Mouse (Mus musculus) neural tube, embryonic 14.5 days (tissue): Measurements from ENCODE around the gene Sec14l4. TPM values are rescaled to one million over a fixed set of nuclear protein-coding genes. Genes with fewer than 3 reads are reported as not detected.
"Not testable (repeated sequence)": the region's sequence is repeated elsewhere in the genome, so short reads cannot be mapped to it uniquely, and the experiment has no call there.

ENCODE experiments used
- ATAC-seq: fragments of 200-750 bp; cut with Nextera tagmentation; 2 replicates; pipeline ENCODE4 v1.8.0; 2017; ENCODE audit warnings: low read depth, mild to moderate bottlenecking, moderate TSS enrichment, moderate library complexity
- H3K27ac ChIP-seq: fragments of 300-500 bp; sonication (generic); 2 replicates; pipeline ENCODE4 v1.5.1; 2014; ENCODE audit warnings: low read depth, mild to moderate bottlenecking, control low read depth, low read length, moderate library complexity, mixed read lengths
- H3K27me3 ChIP-seq: fragments of 300-500 bp; sonication (generic); 2 replicates; pipeline ENCODE4 v1.6.1; 2014; ENCODE audit warnings: low read length; ENCODE audit not compliant: control insufficient read depth, insufficient read depth
- H3K36me3 ChIP-seq: fragments of 300-500 bp; sonication (generic); 2 replicates; pipeline ENCODE4 v1.6.1; 2014; ENCODE audit warnings: low read length, mixed read lengths; ENCODE audit not compliant: control insufficient read depth, insufficient read depth
- H3K4me1 ChIP-seq: fragments of 300-500 bp; sonication (generic); 2 replicates; pipeline ENCODE4 v1.6.1; 2014; ENCODE audit warnings: low read length; ENCODE audit not compliant: control insufficient read depth, insufficient read depth
- H3K4me2 ChIP-seq: fragments of 300-500 bp; sonication (generic); 2 replicates; pipeline ENCODE4 v1.6.1; 2014; ENCODE audit warnings: mild to moderate bottlenecking, low read depth, low read length, control low read depth
- H3K4me3 ChIP-seq: fragments of 300-500 bp; sonication (generic); 2 replicates; pipeline ENCODE4 v1.5.1; 2014; ENCODE audit warnings: low read depth, low read length, control low read depth, mixed read lengths
- H3K9ac ChIP-seq: fragments of 300-500 bp; sonication (generic); replicated peaks from 2 replicates; pipeline ENCODE4 v1.6.1; 2014; ENCODE audit warnings: low read depth, mild to moderate bottlenecking, control low read depth, low read length, mixed read lengths
- H3K9me3 ChIP-seq: fragments of 300-500 bp; sonication (generic); 2 replicates; pipeline ENCODE4 v1.6.1; 2016; ENCODE audit warnings: low read length; ENCODE audit not compliant: control insufficient read depth
- WGBS: fragments of 180-500 bp; shearing (Covaris S2); extraction: QIAGEN DNeasy Blood & Tissue Kit; methylation state at CpG from one replicate; pipeline ENCODE4 v1.1.7; 2014; 5-methylcytosine and 5-hydroxymethylcytosine counted together
- polyA plus RNA-seq: library from polyadenylated mRNA; unstranded; fragments of >200 nt; fragmentation: Nextera tagmentation; extraction: Ambion mirVana; gene quantifications from 2 replicates; pipeline ENCODE4 v1.2.1, GENCODE M21; 2014

The Sec14l4 gene
- polyA plus RNA-seq, 1 experiment from 2014 or later: not detected

GRCm38 (mm10) chr11:3995511-3995910 is 35.8 kb upstream of the Sec14l4 start:
- Histone ChIP-seq H3K27me3 (peaks cover 25% of the 10 kb centered on the region), H3K4me3 (no peak overlapping the region), H3K4me2 (no peak overlapping the region), H3K4me1 (no peaks in the 10 kb centered on the region), H3K36me3 (no peaks in the 10 kb centered on the region), H3K9me3 (no peaks in the 10 kb centered on the region), H3K27ac (no peak overlapping the region), H3K9ac (no peak overlapping the region)
- no peak for ATAC-seq
- 90% methylated on average over 5 of the region's 5 CpGs for WGBS

GRCm38 (mm10) chr11:3996840-3997239 is 34.4 kb upstream of the Sec14l4 start:
- 87% methylated on average over 3 of the region's 3 CpGs for WGBS
- Histone ChIP-seq H3K9me3 (no peaks in the 10 kb centered on the region), H3K4me1 (no peaks in the 10 kb centered on the region), H3K27ac (no peak overlapping the region), H3K4me3 (no peak overlapping the region), H3K27me3 (peaks cover 25% of the 10 kb centered on the region), H3K36me3 (no peaks in the 10 kb centered on the region), H3K9ac (no peak overlapping the region), H3K4me2 (no peak overlapping the region)
- no peak for ATAC-seq

GRCm38 (mm10) chr11:3997978-3998720 is 33.1 kb upstream of the Sec14l4 start:
- H3K9me3 ChIP-seq: no peaks in the 10 kb centered on the region
- H3K27me3 ChIP-seq: peaks cover 25% of the 10 kb centered on the region
- peak overlapping the region; percentile 9; the same call in 1 of the 2 replicates for H3K4me3 ChIP-seq
- no peak for ATAC-seq
- H3K9ac ChIP-seq: no peak overlapping the region
- 6% methylated on average over 66 of the region's 66 CpGs for WGBS
- peak overlapping the region; percentile 36 for H3K4me2 ChIP-seq
- no peaks in the 10 kb centered on the region for H3K36me3 ChIP-seq
- H3K27ac ChIP-seq: no peak overlapping the region
- H3K4me1 ChIP-seq: no peaks in the 10 kb centered on the region

- Histone ChIP-seq H3K4me3 (no peak overlapping the region), H3K27me3 (peaks cover 25% of the 10 kb centered on the region), H3K9me3 (no peaks in the 10 kb centered on the region), H3K4me2 (no peak overlapping the region), H3K36me3 (no peaks in the 10 kb centered on the region), H3K27ac (no peak overlapping the region), H3K4me1 (no peaks in the 10 kb centered on the region), H3K9ac (no peak overlapping the region)
- no peak for ATAC-seq
- 48% methylated on average over 5 of the region's 5 CpGs for WGBS
Measured at GRCm38 (mm10) chr11:3999547-3999946, 31.7 kb upstream of the Sec14l4 start.

- H3K27ac ChIP-seq: no peak overlapping the region
- 11% methylated on average over 5 of the region's 5 CpGs for WGBS
- H3K36me3 ChIP-seq: no peaks in the 10 kb centered on the region
Measured at GRCm38 (mm10) chr11:4001603-4002002, 29.7 kb upstream of the Sec14l4 start.

GRCm38 (mm10) chr11:4005220-4005805 is 25.9 kb upstream of the Sec14l4 start:
- Histone ChIP-seq H3K4me1 (no peaks in the 10 kb centered on the region), H3K27ac (no peak overlapping the region), H3K9ac (no peak overlapping the region), H3K4me3 (no peak overlapping the region), H3K9me3 (no peaks in the 10 kb centered on the region), H3K4me2 (no peak overlapping the region), H3K27me3 (no peaks in the 10 kb centered on the region), H3K36me3 (no peaks in the 10 kb centered on the region)
- WGBS: 72% methylated on average over 5 of the region's 5 CpGs
- no peak for ATAC-seq

More at GRCm38 (mm10) chr11:4001603-4002002, 29.7 kb upstream of the Sec14l4 start:
- H3K4me3 ChIP-seq: no peak overlapping the region
- H3K4me1 ChIP-seq: no peaks in the 10 kb centered on the region
- no peak overlapping the region for H3K4me2 ChIP-seq
- no peak for ATAC-seq
- H3K9ac ChIP-seq: no peak overlapping the region
- H3K9me3 ChIP-seq: no peaks in the 10 kb centered on the region
- H3K27me3 ChIP-seq: peaks cover 25% of the 10 kb centered on the region

- ATAC-seq: no peak
- H3K4me2 ChIP-seq: no peak overlapping the region
- no peak overlapping the region for H3K9ac ChIP-seq
- no peaks in the 10 kb centered on the region for H3K9me3 ChIP-seq
- 86% methylated on average over 3 of the region's 3 CpGs for WGBS
- no peak overlapping the region for H3K27ac ChIP-seq
- H3K27me3 ChIP-seq: no peaks in the 10 kb centered on the region
- no peaks in the 10 kb centered on the region for H3K36me3 ChIP-seq
- H3K4me3 ChIP-seq: no peak overlapping the region
- H3K4me1 ChIP-seq: no peaks in the 10 kb centered on the region
Measured at GRCm38 (mm10) chr11:4006462-4006861, 24.8 kb upstream of the Sec14l4 start.

- ATAC-seq: no peak
- no peak overlapping the region for H3K4me3 ChIP-seq
- no peaks in the 10 kb centered on the region for H3K27me3 ChIP-seq
- 82% methylated on average over 1 of the region's 1 CpGs for WGBS
- H3K27ac ChIP-seq: no peak overlapping the region
- no peaks in the 10 kb centered on the region for H3K36me3 ChIP-seq
- H3K4me2 ChIP-seq: no peak overlapping the region
- 0 out of 2 replicates have a peak, but pooled peaks cover 2% of the 10 kb centered on the region for H3K9me3 ChIP-seq
- no peak overlapping the region for H3K9ac ChIP-seq
- no peaks in the 10 kb centered on the region for H3K4me1 ChIP-seq
Measured at GRCm38 (mm10) chr11:4012616-4013015, 18.6 kb upstream of the Sec14l4 start.

GRCm38 (mm10) chr11:4015796-4016195 is 15.5 kb upstream of the Sec14l4 start:
- H3K4me2 ChIP-seq, H3K9me3 ChIP-seq, H3K27ac ChIP-seq, H3K9ac ChIP-seq, H3K27me3 ChIP-seq, H3K4me3 ChIP-seq, H3K4me1 ChIP-seq, H3K36me3 ChIP-seq, ATAC-seq: not testable (repeated sequence)
- WGBS: 88% methylated on average over 14 of the region's 14 CpGs
